Mouse (Mus musculus): ENCODE results near the gene Rab11fip3. TPM values are rescaled to one million over a fixed set of nuclear protein-coding genes. Genes with fewer than 3 reads are reported as not detected.

The Rab11fip3 gene
- polyA plus RNA-seq, 1 experiment from 2014 or later = 29.0 TPM

DNA sequence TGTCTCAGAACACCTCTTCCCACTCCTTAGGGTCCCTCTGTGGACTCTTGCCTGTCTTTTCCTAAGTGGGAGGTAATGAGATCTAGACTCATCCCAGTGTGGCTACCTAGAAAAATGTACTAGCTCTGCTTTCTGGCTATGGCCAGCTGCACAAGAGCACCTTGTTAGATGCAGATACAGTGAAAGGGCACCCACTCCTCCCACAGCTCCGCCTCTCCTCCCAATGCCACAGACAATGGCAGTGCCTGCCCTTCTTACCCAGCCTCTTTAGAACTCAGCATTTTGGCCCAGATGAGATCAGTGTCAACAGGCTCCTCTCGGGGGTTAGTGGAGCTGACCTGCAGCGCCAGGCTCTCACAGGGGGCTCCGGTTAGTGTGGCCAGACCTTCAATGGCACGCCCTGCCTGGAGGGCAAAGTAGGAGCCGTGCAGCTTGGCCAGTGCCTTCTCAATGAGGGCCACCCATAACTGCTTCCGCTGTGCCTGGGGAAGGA is 106.9 kb downstream of the Rab11fip3 start:
- Histone ChIP-seq H3K27ac (ENCODE audit: low read depth, low read length) (no peak overlapping the region), H3K4me3 (ENCODE audit: low read depth, low read length) (no peak overlapping the region), H3K4me1 (ENCODE audit: control insufficient read depth, insufficient read depth, low read length) (no peaks in the 10 kb centered on the region), H3K9ac (replicated peaks; ENCODE audit: low read depth, low read length) (no peak overlapping the region), H3K9me3 (ENCODE audit: control insufficient read depth, low read length) (no peaks in the 10 kb centered on the region), H3K27me3 (ENCODE audit: control insufficient read depth, insufficient read depth, low read length) (no peaks in the 10 kb centered on the region), H3K36me3 (ENCODE audit: control insufficient read depth, insufficient read depth, low read length) (peaks cover 16% of the 10 kb centered on the region), H3K4me2 (ENCODE audit: low read depth, low read length) (no peak overlapping the region)
- ATAC-seq (ENCODE audit: low read depth) = no peak
- 96% methylated on average over 7 of the region's 7 CpGs for WGBS

DNA sequence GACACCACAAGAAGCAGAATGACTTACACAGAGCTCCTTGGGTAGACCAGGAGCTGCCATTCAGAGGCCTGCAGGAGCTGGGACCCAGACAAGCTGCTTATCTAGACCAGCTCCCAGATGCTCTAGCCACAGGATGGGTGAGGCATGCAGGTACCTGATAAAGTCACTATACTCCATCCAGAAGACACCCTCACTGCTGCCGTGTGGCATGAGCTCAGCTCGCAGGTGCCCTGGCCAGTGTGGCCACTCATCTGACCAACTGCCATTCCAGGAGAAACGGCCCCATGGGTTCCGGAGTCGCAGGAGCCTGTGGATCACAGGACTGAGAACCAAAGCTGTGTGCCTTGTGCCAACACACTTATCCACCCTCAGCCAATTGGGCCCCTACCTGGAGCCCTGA is 107.8 kb downstream of the Rab11fip3 start:
- Histone ChIP-seq H3K9me3 (ENCODE audit: control insufficient read depth, low read length) (no peaks in the 10 kb centered on the region), H3K36me3 (ENCODE audit: control insufficient read depth, insufficient read depth, low read length) (peaks cover 16% of the 10 kb centered on the region), H3K9ac (replicated peaks; ENCODE audit: low read depth, low read length) (no peak overlapping the region), H3K4me1 (ENCODE audit: control insufficient read depth, insufficient read depth, low read length) (no peaks in the 10 kb centered on the region), H3K4me2 (ENCODE audit: low read depth, low read length) (no peak overlapping the region), H3K27me3 (ENCODE audit: control insufficient read depth, insufficient read depth, low read length) (no peaks in the 10 kb centered on the region), H3K4me3 (ENCODE audit: low read depth, low read length) (no peak overlapping the region), H3K27ac (ENCODE audit: low read depth, low read length) (no peak overlapping the region)
- 93% methylated on average over 5 of the region's 5 CpGs for WGBS
- ATAC-seq (ENCODE audit: low read depth) = no peak

DNA sequence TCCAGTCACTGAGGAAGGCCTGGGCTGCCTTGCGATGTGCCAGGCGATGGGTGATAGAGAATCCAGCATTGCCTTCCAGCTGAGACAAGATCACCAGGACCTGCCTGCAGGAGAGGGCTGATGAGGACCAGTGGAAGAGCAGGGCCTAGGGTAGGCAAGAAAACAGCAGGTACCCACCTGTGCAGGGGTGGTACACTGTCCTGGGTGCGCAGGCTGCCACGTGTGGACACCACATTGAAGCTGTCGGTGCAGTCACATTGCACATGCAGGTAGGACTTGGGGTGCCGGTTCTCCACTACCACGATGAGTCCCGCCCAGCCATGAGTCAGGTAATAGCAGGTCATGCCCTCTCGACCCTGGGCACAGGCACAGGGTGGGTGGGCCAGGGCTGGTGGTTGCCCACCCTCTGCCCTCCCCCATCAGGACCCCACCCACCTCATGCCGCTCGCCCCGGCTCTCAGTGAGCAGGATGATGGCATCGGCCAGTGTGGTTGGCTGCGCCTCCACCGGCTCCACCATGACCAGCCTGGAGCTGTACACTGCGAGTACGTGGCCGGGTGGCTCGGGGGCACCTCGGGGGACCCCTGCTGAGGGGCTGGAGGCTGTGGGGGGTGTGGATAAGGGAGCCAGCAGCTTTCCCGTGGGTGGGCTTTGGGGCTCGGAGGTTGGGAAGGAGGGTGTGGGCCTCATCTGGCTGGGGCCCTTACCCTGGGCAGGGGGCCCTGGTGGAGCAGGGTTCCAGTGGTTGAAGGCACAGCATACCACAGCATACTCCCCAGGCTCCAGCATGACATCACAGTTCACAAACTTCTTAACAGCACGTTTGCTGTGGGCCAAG is 109.5 kb downstream of the Rab11fip3 start:
- no peaks in the 10 kb centered on the region for H3K4me1 ChIP-seq (ENCODE audit: control insufficient read depth, insufficient read depth, low read length)
- no peak overlapping the region for H3K4me2 ChIP-seq (ENCODE audit: low read depth, low read length)
- WGBS = 94% methylated on average over 21 of the region's 23 CpGs
- no peak overlapping the region for H3K27ac ChIP-seq (ENCODE audit: low read depth, low read length)
- peaks cover 16% of the 10 kb centered on the region for H3K36me3 ChIP-seq (ENCODE audit: control insufficient read depth, insufficient read depth, low read length)
- H3K4me3 ChIP-seq (ENCODE audit: low read depth, low read length) = no peak overlapping the region
- no peak overlapping the region for H3K9ac ChIP-seq (replicated peaks; ENCODE audit: low read depth, low read length)
- H3K9me3 ChIP-seq (ENCODE audit: control insufficient read depth, low read length) = no peaks in the 10 kb centered on the region
- no peaks in the 10 kb centered on the region for H3K27me3 ChIP-seq (ENCODE audit: control insufficient read depth, insufficient read depth, low read length)
- ATAC-seq (ENCODE audit: low read depth) = no peak

DNA sequence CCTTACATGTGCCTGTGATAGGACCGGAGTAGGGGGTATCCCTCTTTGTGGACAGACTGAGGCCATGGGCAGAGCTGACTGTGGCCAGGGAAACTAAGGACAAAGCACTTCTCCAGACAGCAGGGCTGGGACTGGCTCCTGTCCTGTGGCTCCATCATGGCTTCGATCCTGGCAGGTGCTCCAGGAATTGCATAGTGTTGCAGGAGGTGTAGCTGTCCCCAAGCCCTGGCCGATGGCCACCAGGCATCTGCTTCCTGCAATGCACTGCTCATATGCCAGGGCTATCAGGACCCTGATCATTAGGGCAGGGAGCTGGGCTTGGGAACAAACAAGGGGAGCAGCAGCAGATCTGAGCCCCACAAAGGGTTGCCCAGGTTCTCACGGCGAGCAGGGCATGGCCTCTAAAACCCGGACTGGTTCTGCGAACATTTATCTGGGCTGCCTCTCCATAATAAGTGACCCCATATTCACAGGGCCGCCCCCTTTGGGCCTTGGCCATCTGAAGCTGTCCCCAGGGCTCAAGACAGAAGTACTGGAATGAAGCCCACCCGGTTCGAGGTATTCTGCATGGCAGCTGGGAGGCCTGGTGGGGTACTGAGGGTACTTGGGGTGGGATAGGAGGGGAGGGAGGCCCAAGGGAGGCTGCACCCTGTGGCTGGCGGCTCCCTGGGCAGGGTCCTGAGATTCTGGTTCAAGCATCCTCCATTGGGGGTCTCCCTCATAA is 110.4 kb downstream of the Rab11fip3 start:
- no peak for ATAC-seq (ENCODE audit: low read depth)
- WGBS = 96% methylated on average over 11 of the region's 11 CpGs
- no peaks in the 10 kb centered on the region for H3K4me1 ChIP-seq (ENCODE audit: control insufficient read depth, insufficient read depth, low read length)
- no peak overlapping the region for H3K4me2 ChIP-seq (ENCODE audit: low read depth, low read length)
- H3K4me3 ChIP-seq (ENCODE audit: low read depth, low read length) = no peak overlapping the region
- H3K27me3 ChIP-seq (ENCODE audit: control insufficient read depth, insufficient read depth, low read length) = no peaks in the 10 kb centered on the region
- no peak overlapping the region for H3K27ac ChIP-seq (ENCODE audit: low read depth, low read length)
- H3K36me3 ChIP-seq (ENCODE audit: control insufficient read depth, insufficient read depth, low read length) = peaks cover 14% of the 10 kb centered on the region
- H3K9ac ChIP-seq (replicated peaks; ENCODE audit: low read depth, low read length) = no peak overlapping the region
- H3K9me3 ChIP-seq (ENCODE audit: control insufficient read depth, low read length) = no peaks in the 10 kb centered on the region

DNA sequence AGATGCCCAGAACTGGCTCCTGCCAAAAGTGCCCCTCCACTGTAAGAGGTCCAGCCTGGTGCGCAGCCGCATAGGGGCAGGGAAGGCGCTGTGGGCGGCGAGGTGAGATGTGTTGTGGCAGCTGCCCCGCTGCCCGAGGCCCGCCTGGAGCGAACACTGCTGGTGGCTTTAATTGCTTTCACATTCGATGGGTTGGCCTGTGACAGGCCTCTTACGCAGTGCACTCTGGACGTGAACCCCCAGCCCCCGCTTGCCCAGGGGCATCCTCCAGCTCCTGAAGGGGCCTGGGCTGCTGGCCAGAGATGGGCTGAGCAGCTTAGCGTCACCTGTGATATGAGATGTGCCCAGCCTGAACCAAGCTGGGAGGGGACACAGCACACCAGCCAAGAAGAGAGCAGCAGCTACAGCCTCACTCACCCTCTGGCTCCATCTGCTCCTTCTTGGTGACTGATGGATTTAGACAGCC is 111.7 kb downstream of the Rab11fip3 start:
- WGBS = 72% methylated on average over 14 of the region's 14 CpGs
- H3K9ac ChIP-seq (replicated peaks; ENCODE audit: low read depth, low read length) = no peak overlapping the region
- ATAC-seq (ENCODE audit: low read depth) = no peak
- H3K27me3 ChIP-seq (ENCODE audit: control insufficient read depth, insufficient read depth, low read length) = peaks cover 7% of the 10 kb centered on the region
- H3K4me3 ChIP-seq (ENCODE audit: low read depth, low read length) = no peak overlapping the region
- peaks cover 14% of the 10 kb centered on the region for H3K36me3 ChIP-seq (ENCODE audit: control insufficient read depth, insufficient read depth, low read length)
- no peaks in the 10 kb centered on the region for H3K9me3 ChIP-seq (ENCODE audit: control insufficient read depth, low read length)
- no peak overlapping the region for H3K27ac ChIP-seq (ENCODE audit: low read depth, low read length)
- H3K4me1 ChIP-seq (ENCODE audit: control insufficient read depth, insufficient read depth, low read length) = no peaks in the 10 kb centered on the region
- no peak overlapping the region for H3K4me2 ChIP-seq (ENCODE audit: low read depth, low read length)

DNA sequence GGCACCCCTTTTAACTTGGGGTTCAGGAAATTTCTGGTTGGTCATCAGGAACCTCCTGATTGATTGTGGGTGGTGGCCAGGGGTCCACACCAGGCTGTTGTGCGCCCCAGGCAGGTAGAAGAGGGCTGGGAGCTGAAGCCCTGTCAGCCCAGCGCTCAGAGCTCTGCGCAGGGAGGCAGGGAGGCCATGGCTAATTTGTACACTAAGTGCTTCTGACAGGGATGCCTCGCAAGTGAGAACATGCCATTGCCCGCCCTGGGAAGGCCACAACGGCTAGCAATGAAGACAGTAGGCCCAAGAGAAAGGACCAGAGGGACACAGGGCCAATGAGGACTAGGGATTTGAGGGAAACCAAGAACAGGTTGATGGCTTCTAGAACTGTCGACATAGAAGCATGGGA is 112.7 kb downstream of the Rab11fip3 start:
- H3K36me3 ChIP-seq (ENCODE audit: control insufficient read depth, insufficient read depth, low read length) = peaks cover 14% of the 10 kb centered on the region
- no peak overlapping the region for H3K4me2 ChIP-seq (ENCODE audit: low read depth, low read length)
- H3K9me3 ChIP-seq (ENCODE audit: control insufficient read depth, low read length) = no peaks in the 10 kb centered on the region
- ATAC-seq (ENCODE audit: low read depth) = no peak
- H3K27ac ChIP-seq (ENCODE audit: low read depth, low read length) = no peak overlapping the region
- H3K9ac ChIP-seq (replicated peaks; ENCODE audit: low read depth, low read length) = no peak overlapping the region
- WGBS = 80% methylated on average over 7 of the region's 7 CpGs
- H3K27me3 ChIP-seq (ENCODE audit: control insufficient read depth, insufficient read depth, low read length) = peaks cover 16% of the 10 kb centered on the region
- no peak overlapping the region for H3K4me3 ChIP-seq (ENCODE audit: low read depth, low read length)
- H3K4me1 ChIP-seq (ENCODE audit: control insufficient read depth, insufficient read depth, low read length) = 0 out of 2 replicates have a peak, but pooled peaks cover 3% of the 10 kb centered on the region

DNA sequence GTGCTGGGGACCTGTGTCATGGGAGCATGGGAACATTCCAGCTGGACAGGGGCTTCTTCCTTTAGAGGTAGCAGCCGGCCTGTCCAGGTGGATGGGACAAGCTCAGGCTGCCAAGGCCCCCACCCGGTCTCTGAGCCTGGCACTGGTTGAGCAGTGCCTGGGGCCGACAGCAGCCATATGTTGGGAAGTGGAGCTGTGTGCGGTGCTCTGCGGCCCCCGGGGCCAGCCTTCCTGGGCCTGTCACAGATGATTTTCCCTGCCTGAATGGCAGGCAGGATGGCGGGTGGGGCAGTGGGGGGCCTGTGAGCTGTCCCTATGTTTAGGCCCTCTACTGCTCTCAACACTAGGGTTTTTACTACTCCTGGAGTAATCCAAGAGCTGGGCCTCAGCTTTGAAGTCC is 113.2 kb downstream of the Rab11fip3 start:
- 60% methylated on average over 7 of the region's 7 CpGs for WGBS
- H3K9ac ChIP-seq (replicated peaks; ENCODE audit: low read depth, low read length) = no peak overlapping the region
- peaks cover 20% of the 10 kb centered on the region for H3K27me3 ChIP-seq (ENCODE audit: control insufficient read depth, insufficient read depth, low read length)
- H3K4me2 ChIP-seq (ENCODE audit: low read depth, low read length) = no peak overlapping the region
- H3K36me3 ChIP-seq (ENCODE audit: control insufficient read depth, insufficient read depth, low read length) = peaks cover 14% of the 10 kb centered on the region
- ATAC-seq (ENCODE audit: low read depth) = no peak
- H3K9me3 ChIP-seq (ENCODE audit: control insufficient read depth, low read length) = no peaks in the 10 kb centered on the region
- no peak overlapping the region for H3K4me3 ChIP-seq (ENCODE audit: low read depth, low read length)
- no peak overlapping the region for H3K27ac ChIP-seq (ENCODE audit: low read depth, low read length)
- H3K4me1 ChIP-seq (ENCODE audit: control insufficient read depth, insufficient read depth, low read length) = 0 out of 2 replicates have a peak, but pooled peaks cover 3% of the 10 kb centered on the region

DNA sequence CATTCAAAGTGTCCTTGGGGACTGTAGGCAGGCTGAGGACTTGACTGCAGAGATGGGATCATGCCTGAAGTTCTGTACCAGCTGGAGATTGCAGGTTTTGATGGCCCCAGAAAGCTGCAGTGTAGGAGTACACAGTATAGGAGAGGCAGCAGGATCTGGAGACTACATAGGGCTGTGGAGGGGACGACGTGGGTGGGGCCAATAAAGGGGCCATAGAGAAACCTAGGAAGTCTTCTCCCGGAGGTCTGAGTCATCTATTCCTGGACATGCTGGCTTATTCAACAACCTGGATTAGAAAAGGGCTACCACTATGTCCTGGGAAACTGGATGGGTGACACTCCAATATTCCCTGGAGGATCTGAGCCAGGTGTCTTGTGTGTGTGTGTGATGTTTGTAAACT is 113.6 kb downstream of the Rab11fip3 start:
- no peak overlapping the region for H3K4me3 ChIP-seq (ENCODE audit: low read depth, low read length)
- WGBS = 50% methylated on average over 3 of the region's 3 CpGs
- H3K4me2 ChIP-seq (ENCODE audit: low read depth, low read length) = no peak overlapping the region
- no peak overlapping the region for H3K27ac ChIP-seq (ENCODE audit: low read depth, low read length)
- ATAC-seq (ENCODE audit: low read depth) = no peak
- H3K27me3 ChIP-seq (ENCODE audit: control insufficient read depth, insufficient read depth, low read length) = peaks cover 23% of the 10 kb centered on the region
- H3K9ac ChIP-seq (replicated peaks; ENCODE audit: low read depth, low read length) = no peak overlapping the region
- peaks cover 14% of the 10 kb centered on the region for H3K36me3 ChIP-seq (ENCODE audit: control insufficient read depth, insufficient read depth, low read length)
- H3K4me1 ChIP-seq (ENCODE audit: control insufficient read depth, insufficient read depth, low read length) = 0 out of 2 replicates have a peak, but pooled peaks cover 3% of the 10 kb centered on the region
- no peaks in the 10 kb centered on the region for H3K9me3 ChIP-seq (ENCODE audit: control insufficient read depth, low read length)

DNA sequence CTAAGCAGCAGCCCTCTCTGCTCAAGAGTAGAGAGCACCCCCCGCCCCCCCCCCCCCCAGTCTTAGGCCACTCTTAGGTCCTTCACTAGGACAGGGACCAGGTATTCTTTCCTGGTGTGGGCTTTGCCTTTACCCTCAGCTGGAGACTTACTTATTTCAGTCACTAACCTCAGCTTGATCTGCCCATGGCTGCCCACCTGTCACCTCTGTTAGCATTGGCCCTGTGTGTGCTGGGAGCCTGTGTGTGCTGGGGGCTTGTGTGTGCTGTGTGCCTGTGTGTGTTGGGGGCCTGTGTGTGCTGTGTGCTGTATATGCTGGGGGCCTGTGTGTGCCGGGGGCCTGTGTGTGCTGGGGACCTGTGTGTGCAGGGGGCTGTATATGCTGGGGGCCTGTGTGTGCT is 114.7 kb downstream of the Rab11fip3 start:
- H3K27ac ChIP-seq (ENCODE audit: low read depth, low read length) = no peak overlapping the region
- H3K9ac ChIP-seq (replicated peaks; ENCODE audit: low read depth, low read length) = no peak overlapping the region
- H3K4me1 ChIP-seq (ENCODE audit: control insufficient read depth, insufficient read depth, low read length) = 0 out of 2 replicates have a peak, but pooled peaks cover 3% of the 10 kb centered on the region
- no peak for ATAC-seq (ENCODE audit: low read depth)
- peaks cover 11% of the 10 kb centered on the region for H3K36me3 ChIP-seq (ENCODE audit: control insufficient read depth, insufficient read depth, low read length)
- no peaks in the 10 kb centered on the region for H3K9me3 ChIP-seq (ENCODE audit: control insufficient read depth, low read length)
- H3K27me3 ChIP-seq (ENCODE audit: control insufficient read depth, insufficient read depth, low read length) = peaks cover 33% of the 10 kb centered on the region
- 66% methylated on average over 2 of the region's 2 CpGs for WGBS
- H3K4me2 ChIP-seq (ENCODE audit: low read depth, low read length) = no peak overlapping the region
- H3K4me3 ChIP-seq (ENCODE audit: low read depth, low read length) = no peak overlapping the region
